Mouse (Mus musculus) cerebellum, postnatal 10 days (tissue): Measurements from ENCODE around the gene Gemin6.
"Not testable (repeated sequence)": the region's sequence is repeated elsewhere in the genome, so short reads cannot be mapped to it uniquely, and the experiment has no call there.

ENCODE experiments used
- DNase-seq, 2 experiments: peaks; one replicate each; pipeline ENCODE4 v3.0.0; 2021; ENCODE audit warnings: mixed read lengths in 2 of 2

Gene Gemin6

GRCm38 (mm10) chr17:80235477-80235876 is 11.2 kb downstream of the Gemin6 start:
- DNase-seq = no peak

GRCm38 (mm10) chr17:80236805-80237204 is 12.6 kb downstream of the Gemin6 start:
- no peak for DNase-seq

GRCm38 (mm10) chr17:80237475-80237874 is 13.2 kb downstream of the Gemin6 start:
- no peak for DNase-seq

- DNase-seq = no peak
These were observed 17.4 kb downstream of the Gemin6 start for GRCm38 (mm10) chr17:80241594-80241993.

GRCm38 (mm10) chr17:80243116-80243515 is 18.9 kb downstream of the Gemin6 start:
- DNase-seq = no peak

- no peak for DNase-seq
These were observed 28.7 kb downstream of the Gemin6 start for GRCm38 (mm10) chr17:80252757-80253525.

- no peak for DNase-seq
These were observed 30.2 kb downstream of the Gemin6 start for GRCm38 (mm10) chr17:80254421-80254820.

- no peak for DNase-seq
These were observed 31.0 kb downstream of the Gemin6 start for GRCm38 (mm10) chr17:80255208-80255607.

- DNase-seq = peak; percentile 40 to 60
These were observed 42.8 kb downstream of the Gemin6 start for GRCm38 (mm10) chr17:80267065-80267464.

GRCm38 (mm10) chr17:80268151-80268550 is 43.9 kb downstream of the Gemin6 start:
- no peak for DNase-seq

GRCm38 (mm10) chr17:80270622-80271021 is 46.4 kb downstream of the Gemin6 start:
- not testable (repeated sequence) for DNase-seq
